Mouse (Mus musculus) liver, embryonic 15.5 days (tissue): ENCODE data around the gene Zfp1. TPM values are rescaled to one million over a fixed set of nuclear protein-coding genes. Genes with fewer than 3 reads are reported as not detected.

Experiments
- ATAC-seq: fragments of 200-750 bp; cut with Nextera tagmentation; 2 replicates; pipeline ENCODE4 v1.8.0; 2017; ENCODE audit warnings: moderate number of reproducible peaks, mild to moderate bottlenecking, moderate library complexity; ENCODE audit not compliant: insufficient read depth
- H3K27ac ChIP-seq: fragments of 300-500 bp; sonication (generic); replicated peaks from 2 replicates; pipeline ENCODE4 v1.5.1; 2015; ENCODE audit warnings: mild to moderate bottlenecking, inconsistent platforms
- H3K27me3 ChIP-seq: fragments of 300-500 bp; sonication (generic); 2 replicates; pipeline ENCODE4 v1.6.1; 2015; ENCODE audit warnings: mild to moderate bottlenecking, inconsistent platforms
- H3K36me3 ChIP-seq: fragments of 300-500 bp; sonication (generic); replicated peaks from 2 replicates; pipeline ENCODE4 v1.6.1; 2015; ENCODE audit warnings: moderate library complexity, mild to moderate bottlenecking, inconsistent platforms
- H3K4me1 ChIP-seq: fragments of 300-500 bp; sonication (generic); replicated peaks from 2 replicates; pipeline ENCODE4 v1.6.1; 2015; ENCODE audit warnings: inconsistent platforms
- H3K4me2 ChIP-seq: fragments of 300-500 bp; sonication (generic); 2 replicates; pipeline ENCODE4 v1.6.1; 2015; ENCODE audit warnings: moderate library complexity, mild to moderate bottlenecking, inconsistent platforms
- H3K4me3 ChIP-seq: fragments of 300-500 bp; sonication (generic); replicated peaks from 2 replicates; pipeline ENCODE4 v1.5.1; 2015; ENCODE audit warnings: mild to moderate bottlenecking, inconsistent platforms
- H3K9ac ChIP-seq: fragments of 300-500 bp; sonication (generic); 2 replicates; pipeline ENCODE4 v1.6.1; 2015; ENCODE audit warnings: moderate library complexity, mild to moderate bottlenecking, inconsistent platforms
- H3K9me3 ChIP-seq: fragments of 300-500 bp; sonication (generic); replicated peaks from 2 replicates; pipeline ENCODE4 v1.6.1; 2016; ENCODE audit warnings: inconsistent platforms
- WGBS: fragments of 180-500 bp; shearing (Covaris S2); methylation state at CpG from one replicate; pipeline ENCODE4 v1.1.7; 2015; ENCODE audit warnings: mixed read lengths; ENCODE audit not compliant: insufficient replicate concordance; 5-methylcytosine and 5-hydroxymethylcytosine counted together
- polyA plus RNA-seq: library from polyadenylated mRNA; unstranded; fragments of >200 nt; fragmentation: Nextera tagmentation; extraction: Ambion mirVana; gene quantifications from 2 replicates; pipeline ENCODE4 v1.2.1, GENCODE M21; 2015

Zfp1 gene
- 4.0 and 4.9 TPM in 2 replicates for polyA plus RNA-seq

GRCm38 (mm10) chr8:111643264-111644141 is at the start of gene Zfp1:
Gene Zfp1, plus strand, starts transcription at chr8:111643401.
- peaks cover 6% of the 10 kb centered on the region; the same call in 1 of the 2 replicates for H3K27me3 ChIP-seq
- under 1% methylated on average over 74 of the region's 75 CpGs for WGBS
- peaks cover 41% of the 10 kb centered on the region for H3K4me1 ChIP-seq
- H3K9ac ChIP-seq: peak within 1 kb of the TSS; percentile 80
- H3K4me3 ChIP-seq: peak within 1 kb of the TSS; percentile 78
- H3K4me2 ChIP-seq: peak within 1 kb of the TSS; percentile 100
- no peaks in the 10 kb centered on the region for H3K9me3 ChIP-seq
- peak; percentile 95 for ATAC-seq
- peak within 1 kb of the TSS; percentile 94 for H3K27ac ChIP-seq
- no peaks in the 10 kb centered on the region for H3K36me3 ChIP-seq

DNA sequence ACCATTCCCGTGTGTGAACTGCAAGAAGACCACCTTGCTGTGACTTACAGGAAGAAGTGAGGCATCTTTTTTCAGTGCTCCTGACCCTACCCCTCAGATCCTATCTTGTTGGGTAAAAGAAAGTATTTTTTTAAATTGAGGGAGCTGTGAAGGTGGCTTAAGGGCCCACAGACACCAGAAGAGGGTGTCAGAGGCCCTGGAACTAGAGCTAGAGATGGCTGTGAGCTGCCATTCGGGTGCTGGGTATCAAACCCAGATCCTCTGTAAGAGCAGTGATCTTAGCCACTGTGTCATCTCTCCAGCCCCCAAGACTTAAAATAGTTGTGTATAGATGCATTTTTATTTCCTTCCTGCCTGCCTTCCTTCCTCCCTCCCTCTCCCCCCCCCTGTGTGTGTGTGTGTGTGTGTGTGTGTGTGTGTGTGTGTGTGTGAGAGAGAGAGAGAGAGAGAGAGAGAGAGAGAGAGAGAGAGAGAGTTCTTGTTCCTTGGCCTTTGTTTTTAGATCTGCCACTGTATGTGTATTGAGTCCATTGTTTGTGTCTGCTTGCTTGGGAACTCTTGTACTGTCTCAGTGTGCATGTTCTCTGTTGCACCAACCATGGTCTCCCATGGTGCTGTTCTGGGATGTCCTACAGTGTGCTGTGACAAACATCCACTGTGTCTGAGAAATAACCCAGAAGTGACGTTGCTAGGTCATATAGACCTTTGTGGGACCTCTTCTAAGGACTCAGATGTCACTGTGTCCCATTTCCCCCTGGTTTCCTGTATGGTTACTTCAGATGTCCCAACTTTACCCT is 49.0 kb upstream of the Zfp1 start:
- H3K27me3 ChIP-seq: no peaks in the 10 kb centered on the region
- no peak overlapping the region for H3K4me3 ChIP-seq
- no peak for ATAC-seq
- H3K4me2 ChIP-seq: no peak overlapping the region
- WGBS: 38% methylated on average over 3 of the region's 3 CpGs
- H3K9me3 ChIP-seq: no peaks in the 10 kb centered on the region
- peaks cover 64% of the 10 kb centered on the region for H3K4me1 ChIP-seq
- no peak overlapping the region for H3K9ac ChIP-seq
- H3K27ac ChIP-seq: no peak overlapping the region
- H3K36me3 ChIP-seq: no peaks in the 10 kb centered on the region

DNA sequence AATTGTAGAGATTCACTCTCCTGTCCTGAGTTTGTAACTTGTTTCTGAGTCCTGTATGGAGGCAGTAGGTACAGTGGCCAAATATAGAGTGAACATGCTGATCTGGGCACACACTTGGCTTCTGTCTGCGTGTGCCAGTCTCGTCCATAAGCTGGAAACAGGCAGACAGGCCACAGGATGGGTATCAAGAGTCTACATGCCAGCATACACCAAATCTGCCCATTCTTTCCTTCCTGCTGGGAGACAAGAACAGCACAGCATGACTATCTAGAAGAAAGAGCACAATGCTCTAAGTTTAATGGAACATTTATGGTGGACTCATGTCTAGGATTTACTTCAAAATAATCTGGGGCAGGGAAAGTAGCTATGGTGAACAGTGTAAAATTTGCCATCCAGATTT is 48.2 kb upstream of the Zfp1 start:
- Histone ChIP-seq H3K27ac (peak overlapping the region; percentile 76), H3K9ac (no peak overlapping the region), H3K4me2 (no peak overlapping the region), H3K27me3 (no peaks in the 10 kb centered on the region), H3K4me3 (no peak overlapping the region), H3K9me3 (no peaks in the 10 kb centered on the region), H3K4me1 (peaks cover 70% of the 10 kb centered on the region), H3K36me3 (no peaks in the 10 kb centered on the region)
- 57% methylated on average over 2 of the region's 2 CpGs for WGBS
- no peak for ATAC-seq

DNA sequence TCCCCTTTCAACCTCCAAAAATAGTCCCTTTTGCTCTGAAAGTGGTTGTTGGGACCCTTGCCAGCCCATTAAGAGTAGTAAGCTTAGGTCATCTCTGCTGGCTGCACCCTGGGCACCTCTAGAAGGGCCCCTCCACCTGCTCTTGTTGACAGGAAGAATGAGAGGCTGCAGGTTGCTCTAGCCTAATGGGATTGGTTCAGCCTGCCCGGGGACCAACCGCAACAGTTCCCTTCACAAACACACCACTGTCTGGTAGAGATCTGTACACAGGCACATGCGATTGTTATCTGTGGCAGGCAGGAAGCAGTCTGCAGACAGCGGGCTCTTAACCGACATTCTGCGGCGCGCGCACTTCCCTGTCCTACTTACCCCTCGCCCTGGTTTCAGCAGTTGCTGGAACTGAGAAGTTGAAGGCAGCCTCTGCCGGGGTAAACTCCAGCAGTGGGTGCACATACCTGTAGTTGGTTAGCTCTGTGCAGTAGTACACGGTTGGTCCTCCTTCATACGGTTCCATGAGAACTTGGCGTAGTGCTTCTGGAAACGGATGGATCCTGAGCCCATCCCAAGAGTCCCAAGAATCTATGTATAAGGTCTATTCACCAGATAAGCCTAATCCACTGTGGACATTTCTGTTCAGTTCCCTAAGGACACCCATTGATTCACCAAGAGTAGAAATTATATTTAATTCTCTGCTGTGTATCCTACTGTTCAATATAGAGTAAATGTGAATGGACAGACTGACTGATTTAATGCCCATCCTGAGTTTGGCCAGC is 47.3 kb upstream of the Zfp1 start:
- peak overlapping the region; percentile 70 for H3K4me2 ChIP-seq
- peaks cover 68% of the 10 kb centered on the region for H3K4me1 ChIP-seq
- no peaks in the 10 kb centered on the region for H3K27me3 ChIP-seq
- peak overlapping the region; percentile 27 for H3K9ac ChIP-seq
- 4% methylated on average over 15 of the region's 15 CpGs for WGBS
- H3K9me3 ChIP-seq: no peaks in the 10 kb centered on the region
- no peaks in the 10 kb centered on the region for H3K36me3 ChIP-seq
- peak overlapping the region; percentile 76 for H3K27ac ChIP-seq
- peak overlapping the region; percentile 48 for H3K4me3 ChIP-seq
- peak; percentile 83 for ATAC-seq

DNA sequence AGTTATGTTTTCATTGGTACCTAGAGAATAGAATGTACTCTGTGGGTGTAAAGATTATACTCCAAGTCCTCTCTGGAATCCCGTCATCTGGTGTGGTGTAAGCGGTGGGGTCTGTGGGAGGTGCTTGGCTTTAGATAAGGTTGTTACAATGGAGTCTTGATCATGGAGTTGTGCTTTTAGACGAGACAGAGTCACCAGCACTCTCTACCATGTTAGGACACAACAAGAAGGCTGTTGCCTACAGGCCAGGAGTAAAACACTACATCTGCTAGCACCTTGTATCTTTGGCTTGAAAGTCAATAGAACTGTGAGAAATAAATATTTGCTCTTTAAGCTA is 46.7 kb upstream of the Zfp1 start:
- H3K4me1 ChIP-seq: peaks cover 68% of the 10 kb centered on the region
- no peaks in the 10 kb centered on the region for H3K27me3 ChIP-seq
- peak overlapping the region; percentile 38 for H3K27ac ChIP-seq
- H3K36me3 ChIP-seq: no peaks in the 10 kb centered on the region
- 16% methylated on average over 3 of the region's 3 CpGs for WGBS
- 0 out of 2 replicates have a peak, but pooled peaks have one; percentile 38 for ATAC-seq
- peak overlapping the region; percentile 70 for H3K4me2 ChIP-seq
- peak overlapping the region; percentile 48; the same call in 1 of the 2 replicates for H3K4me3 ChIP-seq
- H3K9me3 ChIP-seq: no peaks in the 10 kb centered on the region
- H3K9ac ChIP-seq: no peak overlapping the region

GRCm38 (mm10) chr8:111597310-111597709 is 45.9 kb upstream of the Zfp1 start:
- H3K9ac ChIP-seq: no peak overlapping the region
- H3K4me3 ChIP-seq: no peak overlapping the region
- H3K4me2 ChIP-seq: no peak overlapping the region
- no peaks in the 10 kb centered on the region for H3K27me3 ChIP-seq
- H3K27ac ChIP-seq: no peak overlapping the region
- H3K36me3 ChIP-seq: no peaks in the 10 kb centered on the region
- ATAC-seq: no peak
- H3K9me3 ChIP-seq: no peaks in the 10 kb centered on the region
- H3K4me1 ChIP-seq: peaks cover 64% of the 10 kb centered on the region
- WGBS: 51% methylated on average over 1 of the region's 1 CpGs

DNA sequence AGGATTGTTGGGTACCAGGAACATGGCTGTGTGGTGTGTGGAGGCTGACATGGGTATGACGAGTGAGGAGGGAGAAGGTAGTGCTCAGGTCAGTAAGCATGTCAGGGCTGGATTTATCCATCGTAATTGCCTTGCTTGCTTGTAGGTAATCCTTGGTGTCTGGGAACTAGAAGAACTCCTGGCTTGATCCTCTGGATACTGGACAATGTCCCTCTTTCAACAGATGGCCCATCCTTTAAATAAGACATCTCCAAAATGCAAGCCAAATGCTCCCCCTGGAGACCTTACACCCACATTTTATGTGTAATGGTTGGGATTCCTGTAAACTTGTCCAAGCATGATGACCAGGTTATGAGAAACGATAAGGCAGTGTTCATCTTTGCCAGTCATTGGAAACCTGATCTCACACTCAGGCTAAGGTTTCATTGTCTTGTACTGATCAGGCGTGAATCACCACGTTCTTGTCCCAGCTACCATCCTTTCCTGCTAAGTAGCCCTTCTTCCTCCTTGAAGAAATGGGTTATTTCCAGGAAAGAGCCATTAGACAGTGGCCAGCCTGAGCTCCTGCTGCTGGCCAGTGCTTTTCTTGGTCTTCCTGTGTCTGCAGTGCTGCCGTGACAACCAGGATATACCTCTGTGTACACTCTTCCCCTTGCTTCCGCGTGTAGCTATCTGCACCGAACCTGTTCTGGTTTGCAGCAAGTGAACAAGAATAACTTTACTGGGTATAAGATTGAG is 43.3 kb upstream of the Zfp1 start:
- no peak for ATAC-seq
- Histone ChIP-seq H3K4me3 (no peak overlapping the region), H3K9me3 (no peaks in the 10 kb centered on the region), H3K27ac (no peak overlapping the region), H3K4me2 (no peak overlapping the region), H3K9ac (no peak overlapping the region), H3K36me3 (no peaks in the 10 kb centered on the region), H3K4me1 (peaks cover 40% of the 10 kb centered on the region), H3K27me3 (no peaks in the 10 kb centered on the region)
- whole genome bisulfite sequencing: 48% methylated on average over 9 of the region's 9 CpGs

DNA sequence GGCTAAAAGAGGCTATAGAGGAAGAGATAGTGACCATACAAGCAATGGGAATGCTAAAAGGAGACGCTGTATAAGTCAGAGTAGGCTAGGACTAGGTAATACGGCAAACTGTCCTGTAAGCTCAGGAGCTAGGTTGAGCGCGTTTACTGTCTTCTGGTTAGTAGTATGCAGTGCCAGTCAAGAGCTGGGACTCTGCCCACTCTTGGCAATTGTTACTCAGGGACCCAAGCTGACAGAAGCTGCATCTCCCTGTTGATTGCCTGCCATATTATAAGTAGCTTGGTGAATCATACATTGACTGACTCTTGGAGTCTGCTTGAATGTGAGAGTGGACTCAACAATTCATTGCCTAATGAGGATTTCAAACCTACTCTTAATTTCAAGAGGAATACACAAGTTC is 41.2 kb upstream of the Zfp1 start:
- ATAC-seq: no peak

GRCm38 (mm10) chr8:111604986-111605385 is 38.2 kb upstream of the Zfp1 start:
- Histone ChIP-seq H3K9me3 (no peaks in the 10 kb centered on the region), H3K4me2 (no peak overlapping the region), H3K4me3 (no peak overlapping the region), H3K36me3 (no peaks in the 10 kb centered on the region), H3K27me3 (no peaks in the 10 kb centered on the region), H3K27ac (no peak overlapping the region), H3K9ac (no peak overlapping the region), H3K4me1 (peaks cover 2% of the 10 kb centered on the region; the same call in 1 of the 2 replicates)
- 81% methylated on average over 2 of the region's 2 CpGs for WGBS
- no peak for ATAC-seq

More for the DNA sequence above, 41.2 kb upstream of the Zfp1 start:
- H3K9ac ChIP-seq: no peak overlapping the region
- no peaks in the 10 kb centered on the region for H3K27me3 ChIP-seq
- H3K9me3 ChIP-seq: no peaks in the 10 kb centered on the region
- 89% methylated on average over 4 of the region's 4 CpGs for WGBS
- H3K4me2 ChIP-seq: no peak overlapping the region
- H3K36me3 ChIP-seq: no peaks in the 10 kb centered on the region
- no peak overlapping the region for H3K27ac ChIP-seq
- no peak overlapping the region for H3K4me3 ChIP-seq
- peaks cover 18% of the 10 kb centered on the region for H3K4me1 ChIP-seq

- ATAC-seq: no peak
- no peak overlapping the region for H3K27ac ChIP-seq
- 85% methylated on average over 9 of the region's 9 CpGs for WGBS
- H3K27me3 ChIP-seq: no peaks in the 10 kb centered on the region
- no peak overlapping the region for H3K4me3 ChIP-seq
- H3K36me3 ChIP-seq: no peaks in the 10 kb centered on the region
- H3K4me1 ChIP-seq: no peaks in the 10 kb centered on the region
- no peak overlapping the region for H3K4me2 ChIP-seq
- H3K9ac ChIP-seq: no peak overlapping the region
- no peaks in the 10 kb centered on the region for H3K9me3 ChIP-seq
Measured at GRCm38 (mm10) chr8:111606961-111607360, 36.2 kb upstream of the Zfp1 start.
